Mouse (Mus musculus) forebrain, embryonic 14.5 days (tissue): Measurements from ENCODE around the gene Olfr629. TPM values are rescaled to one million over a fixed set of nuclear protein-coding genes. Genes with fewer than 3 reads are reported as not detected.
A peak's percentile ranks its signal among the peaks of the same experiment; 100 is the strongest.
"Not testable (repeated sequence)": the region's sequence is repeated elsewhere in the genome, so short reads cannot be mapped to it uniquely, and the experiment has no call there.

Source experiments
- ATAC-seq: fragments of 200-750 bp; cut with Nextera tagmentation; 2 replicates; pipeline ENCODE4 v1.8.0; 2017; ENCODE audit warnings: mild to moderate bottlenecking, moderate library complexity
- DNase-seq: peaks from one replicate; pipeline ENCODE4 v3.0.0-alpha.2; 2015; ENCODE audit warnings: low spot score
- H3K27ac ChIP-seq: fragments of 300-500 bp; sonication (generic); 2 replicates; pipeline ENCODE4 v1.5.1; 2014; ENCODE audit warnings: low read depth, mild to moderate bottlenecking, control low read depth, low read length, moderate library complexity
- H3K27me3 ChIP-seq: fragments of 300-500 bp; sonication (generic); replicated peaks from 2 replicates; pipeline ENCODE4 v1.6.1; 2014; ENCODE audit warnings: low read length, control low read depth, mixed read lengths; ENCODE audit not compliant: control insufficient read depth, insufficient read depth
- H3K36me3 ChIP-seq: fragments of 300-500 bp; sonication (generic); 2 replicates; pipeline ENCODE4 v1.6.1; 2014; ENCODE audit warnings: low read length, control low read depth; ENCODE audit not compliant: control insufficient read depth, insufficient read depth
- H3K4me1 ChIP-seq: fragments of 300-500 bp; sonication (generic); 2 replicates; pipeline ENCODE4 v1.6.1; 2014; ENCODE audit warnings: antibody characterized with exemption, low read length, control low read depth; ENCODE audit not compliant: control insufficient read depth, insufficient read depth
- H3K4me2 ChIP-seq: fragments of 300-500 bp; sonication (generic); 2 replicates; pipeline ENCODE4 v1.6.1; 2014; ENCODE audit warnings: mild to moderate bottlenecking, control low read depth, low read length
- H3K4me3 ChIP-seq: fragments of 300-500 bp; sonication (generic); 2 replicates; pipeline ENCODE4 v1.5.1; 2014; ENCODE audit warnings: low read depth, low read length, control low read depth
- H3K9ac ChIP-seq: fragments of 300-500 bp; sonication (generic); 2 replicates; pipeline ENCODE4 v1.6.1; 2014; ENCODE audit warnings: mild to moderate bottlenecking, low read length, control low read depth, moderate library complexity
- H3K9me3 ChIP-seq: fragments of 300-500 bp; sonication (generic); replicated peaks from 2 replicates; pipeline ENCODE4 v1.6.1; 2016; ENCODE audit warnings: low read length, control low read depth, mixed read lengths; ENCODE audit not compliant: control insufficient read depth
- WGBS: fragments of 180-500 bp; shearing (Covaris S2); extraction: QIAGEN DNeasy Blood & Tissue Kit; methylation state at CpG from one replicate; pipeline ENCODE4 v1.1.7; 2014; 5-methylcytosine and 5-hydroxymethylcytosine counted together
- polyA plus RNA-seq: library from polyadenylated mRNA; unstranded; fragments of >200 nt; fragmentation: Nextera tagmentation; extraction: Ambion mirVana; gene quantifications from 2 replicates; pipeline ENCODE4 v1.2.1, GENCODE M21; 2014

Gene Olfr629
- polyA plus RNA-seq, 1 experiment from 2014 or later: not detected

DNA sequence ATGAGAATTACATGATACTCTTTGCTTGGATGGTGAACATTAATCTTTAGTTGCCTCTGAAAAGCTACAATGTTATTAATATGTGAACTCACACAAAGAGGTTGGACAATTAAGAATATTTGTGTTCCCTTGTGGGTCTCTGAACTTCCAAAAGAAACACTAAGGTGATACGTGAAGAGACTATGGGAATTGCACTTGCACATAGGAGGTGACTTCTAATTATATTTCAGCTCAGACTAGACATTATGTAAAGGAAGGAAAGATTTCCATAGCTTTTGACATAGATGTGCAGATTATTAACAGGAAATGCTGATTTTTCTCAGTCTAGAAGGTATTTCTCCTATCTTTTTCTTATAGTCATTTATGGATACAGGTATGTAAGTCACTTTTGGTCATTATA is 14.7 kb downstream of the Olfr629 start, which contains the start of gene Olfr628:
Gene Olfr628 (plus strand): TSS at position 301 of the 400 bp plus-strand sequence.
- H3K4me3 ChIP-seq: no peak within 1 kb of the TSS
- DNase-seq (no peak), ATAC-seq (no peak)
- no peaks in the 10 kb centered on the region for H3K27me3 ChIP-seq
- no peaks in the 10 kb centered on the region for H3K9me3 ChIP-seq
- H3K4me1 ChIP-seq: no peaks in the 10 kb centered on the region
- H3K36me3 ChIP-seq: no peaks in the 10 kb centered on the region
- no peak within 1 kb of the TSS for H3K27ac ChIP-seq
- 82% methylated on average over 1 of the region's 1 CpGs for WGBS
- H3K4me2 ChIP-seq: no peak within 1 kb of the TSS
- no peak within 1 kb of the TSS for H3K9ac ChIP-seq

DNA sequence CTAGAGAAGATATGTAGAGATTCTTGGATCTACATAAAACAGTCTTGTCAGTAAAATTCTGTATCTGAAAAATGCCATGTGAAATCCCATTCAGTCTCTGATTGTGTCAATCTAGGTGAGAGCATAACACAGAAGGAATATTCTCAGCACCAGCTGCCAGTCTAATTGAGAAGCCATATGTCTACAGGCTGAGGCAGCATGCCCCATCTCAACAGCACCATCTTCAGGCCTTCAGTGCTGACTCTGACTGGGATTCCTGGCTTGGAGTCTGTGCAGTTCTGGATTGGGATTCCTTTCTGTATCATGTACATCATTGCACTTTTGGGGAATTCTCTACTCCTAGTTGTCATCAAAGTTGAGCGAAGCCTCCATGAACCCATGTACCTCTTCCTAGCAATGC is 28.3 kb downstream of the Olfr629 start:
- H3K36me3 ChIP-seq, H3K4me3 ChIP-seq, H3K9me3 ChIP-seq, H3K27ac ChIP-seq, H3K9ac ChIP-seq, H3K4me2 ChIP-seq, H3K4me1 ChIP-seq, ATAC-seq, H3K27me3 ChIP-seq: not testable (repeated sequence)
- WGBS: 95% methylated on average over 1 of the region's 1 CpGs
- DNase-seq: peak; percentile 2

DNA sequence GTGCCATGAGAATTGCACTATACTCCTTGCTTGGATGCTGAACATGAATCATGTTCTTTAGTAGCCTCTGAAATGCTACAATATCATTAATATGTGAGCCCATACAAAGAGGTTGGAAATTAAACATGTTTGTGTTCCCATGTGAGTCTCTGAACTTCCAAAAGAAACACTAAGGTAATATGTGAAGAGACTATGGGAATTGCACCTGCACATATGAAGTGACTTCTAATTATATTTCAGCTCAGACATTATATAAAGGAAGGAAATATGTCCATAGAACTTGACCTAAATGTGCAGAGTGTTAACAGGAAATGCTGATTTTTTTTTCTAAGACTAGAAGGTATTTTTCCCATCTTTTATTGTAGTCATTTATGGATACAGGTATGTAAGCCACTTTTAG is 30.4 kb downstream of the Olfr629 start, which contains the start of gene Olfr243:
Gene Olfr243 (plus strand): TSS at position 301 of the 400 bp plus-strand sequence.
- H3K4me1 ChIP-seq: no peaks in the 10 kb centered on the region
- no peak within 1 kb of the TSS for H3K27ac ChIP-seq
- ATAC-seq (no peak), DNase-seq (no peak)
- no peak within 1 kb of the TSS for H3K4me3 ChIP-seq
- H3K9ac ChIP-seq: no peak within 1 kb of the TSS
- H3K36me3 ChIP-seq: no peaks in the 10 kb centered on the region
- H3K27me3 ChIP-seq: no peaks in the 10 kb centered on the region
- H3K4me2 ChIP-seq: no peak within 1 kb of the TSS
- no peaks in the 10 kb centered on the region for H3K9me3 ChIP-seq

DNA sequence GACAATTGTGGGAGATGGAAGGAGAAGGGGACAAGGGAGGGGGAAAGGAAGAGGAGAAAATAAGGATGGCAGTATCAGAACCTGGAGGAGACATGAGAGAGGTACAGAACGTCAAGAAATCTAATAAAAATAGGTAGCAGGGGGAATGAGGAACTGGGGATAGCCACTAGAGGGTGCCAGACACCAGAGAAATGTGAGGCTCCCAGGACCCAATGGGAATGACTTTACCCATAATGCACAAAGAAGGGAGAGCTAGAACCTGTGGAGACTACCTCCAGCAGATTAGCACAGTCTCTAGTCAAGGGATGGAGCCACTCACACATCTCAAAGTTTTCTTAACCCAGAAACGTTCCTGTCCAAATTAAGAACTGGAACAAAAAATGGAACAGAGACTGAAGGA is 32.7 kb downstream of the Olfr629 start:
- no peak overlapping the region for H3K4me3 ChIP-seq
- H3K27ac ChIP-seq: no peak overlapping the region
- H3K9me3 ChIP-seq: no peaks in the 10 kb centered on the region
- H3K27me3 ChIP-seq: no peaks in the 10 kb centered on the region
- H3K4me2 ChIP-seq: no peak overlapping the region
- WGBS: 41% methylated on average over 2 of the region's 2 CpGs
- no peaks in the 10 kb centered on the region for H3K36me3 ChIP-seq
- DNase-seq: no peak
- ATAC-seq: no peak
- no peaks in the 10 kb centered on the region for H3K4me1 ChIP-seq
- H3K9ac ChIP-seq: no peak overlapping the region

DNA sequence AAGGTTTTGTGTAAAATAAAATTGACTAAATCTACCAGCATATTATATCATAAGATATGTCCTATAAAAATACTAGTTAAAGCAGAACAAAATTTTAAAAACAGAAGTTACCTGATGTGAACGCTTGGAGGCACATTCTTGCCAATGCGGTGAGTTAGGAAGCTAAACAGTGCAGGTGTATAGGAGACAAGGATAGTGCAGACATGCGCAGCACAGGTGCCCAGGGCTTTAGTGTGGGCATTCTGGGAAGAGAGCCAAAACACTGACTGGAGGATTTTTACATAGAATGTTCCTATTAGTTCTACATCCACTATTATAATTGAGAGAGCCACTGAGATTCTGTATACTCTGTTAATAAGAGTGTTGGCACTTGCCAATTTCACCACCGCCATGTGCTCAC is 45.3 kb downstream of the Olfr629 start:
- WGBS: 85% methylated on average over 4 of the region's 4 CpGs
- no peak for ATAC-seq

More for the DNA sequence above, 45.3 kb downstream of the Olfr629 start:
- peak; percentile 3 for DNase-seq
- Histone ChIP-seq H3K9me3 (no peaks in the 10 kb centered on the region), H3K4me2 (no peak overlapping the region), H3K4me3 (no peak overlapping the region), H3K27me3 (no peaks in the 10 kb centered on the region), H3K4me1 (no peaks in the 10 kb centered on the region), H3K27ac (no peak overlapping the region), H3K36me3 (no peaks in the 10 kb centered on the region), H3K9ac (no peak overlapping the region)

Other genes with a start within 250 kb of the Olfr629 start
- not detected in 2 replicates for gene Olfr609, start 246.9 kb downstream of the Olfr629 start, polyA plus RNA-seq
- gene Olfr610, start 232.8 kb downstream of the Olfr629 start, polyA plus RNA-seq: not detected in 2 replicates
- not detected in 2 replicates for gene Olfr611, start 224.1 kb downstream of the Olfr629 start, polyA plus RNA-seq
- not detected in 2 replicates for gene Olfr612, start 202.2 kb downstream of the Olfr629 start, polyA plus RNA-seq
- not detected in 2 replicates for gene Olfr613, start 196.9 kb downstream of the Olfr629 start, polyA plus RNA-seq
- not detected in 2 replicates for gene Olfr615, start 188.9 kb downstream of the Olfr629 start, polyA plus RNA-seq
- not detected in 2 replicates for gene Olfr616, start 175.8 kb downstream of the Olfr629 start, polyA plus RNA-seq
- not detected in 2 replicates for gene Olfr617, start 171.9 kb downstream of the Olfr629 start, polyA plus RNA-seq
- gene Olfr618, start 154.8 kb downstream of the Olfr629 start, polyA plus RNA-seq: not detected in 2 replicates
- gene Olfr619, start 144.4 kb downstream of the Olfr629 start, polyA plus RNA-seq: not detected in 2 replicates
- not detected in 2 replicates for gene Olfr620, start 132.4 kb downstream of the Olfr629 start, polyA plus RNA-seq
- not detected in 2 replicates for gene Olfr622, start 102.2 kb downstream of the Olfr629 start, polyA plus RNA-seq
- not detected in 2 replicates for gene Olfr623, start 81.2 kb downstream of the Olfr629 start, polyA plus RNA-seq
- not detected in 2 replicates for gene Olfr624, start 73.8 kb downstream of the Olfr629 start, polyA plus RNA-seq
- gene Olfr625-ps1, start 62.2 kb downstream of the Olfr629 start, polyA plus RNA-seq: not detected in 2 replicates
- not detected in 2 replicates for gene Olfr243, start 30.3 kb downstream of the Olfr629 start, polyA plus RNA-seq
- gene Olfr628, start 14.6 kb downstream of the Olfr629 start, polyA plus RNA-seq: not detected in 2 replicates
- not detected in 2 replicates for gene Olfr630, start 12.4 kb upstream of the Olfr629 start, polyA plus RNA-seq
- not detected in 2 replicates for gene Olfr69, start 26.7 kb upstream of the Olfr629 start, polyA plus RNA-seq
- not detected in 2 replicates for gene Olfr68, start 34.8 kb upstream of the Olfr629 start, polyA plus RNA-seq
- gene Olfr67, start 46.9 kb upstream of the Olfr629 start, polyA plus RNA-seq: not detected in 2 replicates
- 1,580 and 1,724 TPM in 2 replicates for gene Hbb-bt, start 69.1 kb upstream of the Olfr629 start, polyA plus RNA-seq
- gene Hbb-bs, start 83.2 kb upstream of the Olfr629 start, polyA plus RNA-seq: 3,810 and 4,891 TPM in 2 replicates
- gene Hbb-bh2, start 95.6 kb upstream of the Olfr629 start, polyA plus RNA-seq: not detected in 2 replicates
- gene Hbb-bh1, start 98.2 kb upstream of the Olfr629 start, polyA plus RNA-seq: 0.90 and 2.5 TPM in 2 replicates
- gene Hbb-y, start 108.3 kb upstream of the Olfr629 start, polyA plus RNA-seq: 152 and 669 TPM in 2 replicates
- gene Olfr66, start 141.3 kb upstream of the Olfr629 start, polyA plus RNA-seq: not detected in 2 replicates
- gene Olfr64, start 149.5 kb upstream of the Olfr629 start, polyA plus RNA-seq: not detected in 2 replicates
- not detected in 2 replicates for gene Olfr65, start 158.5 kb upstream of the Olfr629 start, polyA plus RNA-seq
- gene Olfr631, start 183.9 kb upstream of the Olfr629 start, polyA plus RNA-seq: not detected in 2 replicates
- not detected in 2 replicates for gene Olfr632, start 189.4 kb upstream of the Olfr629 start, polyA plus RNA-seq
- gene Olfr633, start 199.5 kb upstream of the Olfr629 start, polyA plus RNA-seq: not detected in 2 replicates
- gene Olfr635, start 226.2 kb upstream of the Olfr629 start, polyA plus RNA-seq: not detected in 2 replicates